Mouse (Mus musculus): Measurements from ENCODE around the gene Arcn1.

DNA sequence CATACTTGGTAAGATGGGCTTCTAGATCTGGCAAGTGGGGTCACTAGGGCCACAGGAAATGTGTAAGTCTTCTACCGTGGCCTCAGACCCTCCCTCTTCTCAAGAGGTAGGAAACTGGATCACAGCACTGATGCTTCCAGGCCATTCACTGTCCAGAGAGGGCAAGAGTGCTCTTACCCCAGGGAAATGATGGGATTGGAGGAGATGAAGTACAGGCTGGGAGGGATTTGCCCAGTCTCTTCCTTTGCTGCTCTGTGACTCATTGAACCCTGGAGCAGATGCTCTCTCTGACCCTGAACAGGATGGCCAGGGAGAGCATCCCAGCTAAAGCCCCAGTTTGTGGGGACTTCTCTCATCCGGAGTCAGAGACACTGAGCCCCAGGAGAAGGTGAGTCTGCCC, 43.0 kb downstream of the Arcn1 start:
- no peak for TF ChIP-seq CTCF (IDR thresholded peaks at IDR 0.05; ENCODE audit: low read depth)
- TF ChIP-seq EP300 (IDR thresholded peaks at IDR 0.05; ENCODE audit: low read depth) = no peak

Measured in liver, embryonic 14.5 days (tissue).